Mouse (Mus musculus): ENCODE measurements around the gene Rasal2. TPM values are rescaled to one million over a fixed set of nuclear protein-coding genes. Genes with fewer than 3 reads are reported as not detected.

The Rasal2 gene
- polyA plus RNA-seq, 1 experiment: 1.3 TPM

DNA sequence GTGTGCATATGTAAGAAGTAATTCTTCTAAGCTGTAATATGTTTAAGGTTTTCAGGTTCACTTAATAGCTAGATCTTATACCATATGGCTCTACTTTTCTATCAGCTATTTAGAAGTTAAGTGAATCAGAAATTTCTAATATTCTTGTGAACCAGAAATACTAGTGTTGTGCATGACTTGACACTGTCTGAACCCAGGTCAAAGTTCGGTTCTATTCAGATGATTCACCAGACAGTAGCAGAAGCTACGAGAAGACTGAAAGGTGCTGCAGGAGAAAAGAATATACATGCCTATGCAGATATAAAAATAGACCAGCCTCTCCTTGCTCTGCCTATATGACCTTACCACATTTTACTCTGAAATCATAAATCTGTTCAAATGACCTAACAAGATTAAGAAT, 182.0 kb downstream of the Rasal2 start:
- TF ChIP-seq CTCF (IDR thresholded peaks at IDR 0.05; ENCODE audit: borderline replicate concordance, control insufficient read depth, extremely low read depth, insufficient read depth, low read length, poor library complexity) (no peak), POLR2A (IDR thresholded peaks at IDR 0.05; ENCODE audit: control insufficient read depth, extremely low read depth, insufficient read depth, low read length, poor library complexity) (no peak)
- no peaks in the 10 kb centered on the region for H3K4me1 ChIP-seq (replicated peaks; ENCODE audit: control insufficient read depth, insufficient read depth, low read length)
- no peaks in the 10 kb centered on the region for H3K27me3 ChIP-seq (ENCODE audit: control insufficient read depth, insufficient read depth, low read length)
- H3K36me3 ChIP-seq (ENCODE audit: control insufficient read depth, insufficient read depth, low read length): no peaks in the 10 kb centered on the region
- WGBS: 87% methylated on average over 2 of the region's 2 CpGs
- H3K4me3 ChIP-seq (ENCODE audit: control insufficient read depth, insufficient read depth, low read length): no peak overlapping the region
- DNase-seq: no peak
- H3K27ac ChIP-seq (ENCODE audit: control insufficient read depth, insufficient read depth, low read length): no peak overlapping the region

DNA sequence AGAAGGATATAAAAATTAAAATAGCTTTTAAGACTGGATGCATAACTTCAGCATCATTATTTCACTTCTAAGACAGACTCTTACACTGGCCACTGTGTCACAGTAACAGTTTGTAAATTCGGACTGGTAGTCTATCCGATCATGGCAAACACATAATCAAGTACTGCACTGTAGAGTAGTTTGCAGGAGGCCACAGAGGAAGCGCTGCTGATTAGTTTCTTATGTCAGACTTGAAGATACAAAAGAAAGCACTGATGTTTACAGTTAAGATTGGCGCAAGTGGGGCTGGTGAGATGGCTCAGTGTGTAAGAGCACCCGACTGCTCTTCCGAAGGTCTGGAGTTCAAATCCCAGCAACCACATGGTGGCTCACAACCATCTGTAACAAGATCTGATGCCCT, 187.4 kb downstream of the Rasal2 start:
- H3K36me3 ChIP-seq (ENCODE audit: control insufficient read depth, insufficient read depth, low read length): no peaks in the 10 kb centered on the region
- 96% methylated on average over 6 of the region's 6 CpGs for WGBS
- TF ChIP-seq CTCF (IDR thresholded peaks at IDR 0.05; ENCODE audit: borderline replicate concordance, control insufficient read depth, extremely low read depth, insufficient read depth, low read length, poor library complexity): no peak
- no peak for TF ChIP-seq POLR2A (IDR thresholded peaks at IDR 0.05; ENCODE audit: control insufficient read depth, extremely low read depth, insufficient read depth, low read length, poor library complexity)
- no peak for DNase-seq
- no peak overlapping the region for H3K4me3 ChIP-seq (ENCODE audit: control insufficient read depth, insufficient read depth, low read length)
- H3K27ac ChIP-seq (ENCODE audit: control insufficient read depth, insufficient read depth, low read length): no peak overlapping the region
- no peaks in the 10 kb centered on the region for H3K27me3 ChIP-seq (ENCODE audit: control insufficient read depth, insufficient read depth, low read length)
- no peaks in the 10 kb centered on the region for H3K4me1 ChIP-seq (replicated peaks; ENCODE audit: control insufficient read depth, insufficient read depth, low read length)

DNA sequence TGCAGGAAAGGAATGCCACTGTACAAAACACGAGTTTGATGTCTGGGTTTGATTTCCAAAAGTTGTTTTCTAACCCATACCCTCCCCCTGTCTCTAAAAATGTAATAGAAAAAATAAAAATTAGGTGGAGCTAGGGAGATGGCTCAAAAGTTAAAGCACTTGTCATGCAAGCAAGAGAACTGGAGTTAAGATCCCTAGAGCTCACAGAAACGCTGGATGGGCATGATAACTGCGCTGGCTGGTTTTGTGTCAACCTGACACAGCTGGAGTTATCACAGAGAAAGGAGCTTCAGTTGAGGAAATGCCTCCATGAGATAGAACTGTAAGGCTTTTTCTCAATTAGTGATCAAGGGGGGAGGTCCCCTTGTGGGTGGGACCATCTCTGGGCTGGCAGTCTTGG, 191.5 kb downstream of the Rasal2 start:
- Histone ChIP-seq H3K27ac (ENCODE audit: control insufficient read depth, insufficient read depth, low read length) (no peak overlapping the region), H3K4me1 (replicated peaks; ENCODE audit: control insufficient read depth, insufficient read depth, low read length) (no peaks in the 10 kb centered on the region), H3K36me3 (ENCODE audit: control insufficient read depth, insufficient read depth, low read length) (no peaks in the 10 kb centered on the region), H3K4me3 (ENCODE audit: control insufficient read depth, insufficient read depth, low read length) (no peak overlapping the region), H3K27me3 (ENCODE audit: control insufficient read depth, insufficient read depth, low read length) (no peaks in the 10 kb centered on the region)
- DNase-seq: no peak
- TF ChIP-seq CTCF (IDR thresholded peaks at IDR 0.05; ENCODE audit: borderline replicate concordance, control insufficient read depth, extremely low read depth, insufficient read depth, low read length, poor library complexity) (no peak), POLR2A (IDR thresholded peaks at IDR 0.05; ENCODE audit: control insufficient read depth, extremely low read depth, insufficient read depth, low read length, poor library complexity) (no peak)
- WGBS: 85% methylated on average over 3 of the region's 3 CpGs

DNA sequence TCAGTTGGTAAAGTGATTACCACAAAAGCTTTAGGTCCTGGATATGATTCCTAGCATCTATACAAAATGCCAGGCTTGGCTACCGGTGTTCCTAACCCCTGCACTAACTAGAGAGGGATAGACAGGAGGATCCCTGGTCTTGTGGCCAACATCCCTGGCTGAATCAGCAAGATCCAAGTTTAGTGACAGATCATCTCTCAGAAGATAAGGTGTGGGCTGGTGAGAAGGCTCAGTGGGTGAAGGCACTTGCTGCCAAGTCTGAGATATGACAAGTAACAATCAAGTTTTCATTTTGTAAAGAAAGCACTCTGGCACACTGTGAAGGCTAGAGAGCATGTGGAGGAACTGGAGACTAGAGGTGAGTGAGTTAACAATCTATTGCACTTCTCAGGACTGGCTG, 191.9 kb downstream of the Rasal2 start:
- no peaks in the 10 kb centered on the region for H3K36me3 ChIP-seq (ENCODE audit: control insufficient read depth, insufficient read depth, low read length)
- 98% methylated on average over 1 of the region's 1 CpGs for WGBS
- H3K4me1 ChIP-seq (replicated peaks; ENCODE audit: control insufficient read depth, insufficient read depth, low read length): no peaks in the 10 kb centered on the region
- TF ChIP-seq CTCF (IDR thresholded peaks at IDR 0.05; ENCODE audit: borderline replicate concordance, control insufficient read depth, extremely low read depth, insufficient read depth, low read length, poor library complexity) (no peak), POLR2A (IDR thresholded peaks at IDR 0.05; ENCODE audit: control insufficient read depth, extremely low read depth, insufficient read depth, low read length, poor library complexity) (no peak)
- no peaks in the 10 kb centered on the region for H3K27me3 ChIP-seq (ENCODE audit: control insufficient read depth, insufficient read depth, low read length)
- no peak for DNase-seq
- H3K27ac ChIP-seq (ENCODE audit: control insufficient read depth, insufficient read depth, low read length): no peak overlapping the region
- H3K4me3 ChIP-seq (ENCODE audit: control insufficient read depth, insufficient read depth, low read length): no peak overlapping the region

DNA sequence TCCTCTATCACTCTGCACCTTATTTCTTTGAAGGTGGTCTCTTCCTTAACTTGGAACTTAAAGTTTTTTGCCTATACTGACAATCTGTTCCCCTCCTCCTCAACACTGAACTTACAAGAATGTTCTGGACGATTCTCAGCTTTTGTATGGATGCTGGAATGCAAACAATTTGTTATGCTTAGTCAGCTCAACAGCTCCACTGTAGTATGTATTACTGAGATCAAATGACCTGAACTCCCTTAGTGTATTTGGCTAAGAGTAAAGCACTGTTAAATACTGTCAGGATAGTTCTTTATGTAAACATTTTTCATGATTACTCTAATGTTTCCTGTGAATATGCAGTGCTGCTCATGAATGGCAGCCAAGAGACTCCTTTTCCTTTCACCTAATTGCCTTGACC, 203.6 kb downstream of the Rasal2 start:
- WGBS: 65% methylated on average over 1 of the region's 1 CpGs

DNA sequence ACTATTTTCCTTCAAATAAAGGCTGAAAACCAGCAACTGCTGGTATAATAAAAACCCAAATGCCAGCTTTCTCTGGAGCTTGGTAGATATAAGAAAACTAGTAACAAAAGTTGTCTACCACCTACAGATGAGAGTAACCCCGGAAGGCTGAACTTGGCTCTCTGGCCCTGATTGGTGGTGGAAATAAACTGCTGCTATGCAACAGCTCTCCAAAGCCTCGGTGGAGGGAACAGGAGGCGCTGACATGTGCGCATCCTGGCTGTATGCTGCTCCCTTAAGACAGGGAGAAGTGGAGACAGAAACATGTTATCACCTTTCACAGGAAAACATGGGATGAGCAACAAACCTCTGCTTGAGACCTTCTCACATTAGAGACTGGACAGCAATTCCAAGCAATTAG, 206.7 kb downstream of the Rasal2 start:
- H3K36me3 ChIP-seq (ENCODE audit: control insufficient read depth, insufficient read depth, low read length): no peaks in the 10 kb centered on the region
- DNase-seq: no peak
- TF ChIP-seq CTCF (IDR thresholded peaks at IDR 0.05; ENCODE audit: borderline replicate concordance, control insufficient read depth, extremely low read depth, insufficient read depth, low read length, poor library complexity): no peak
- TF ChIP-seq POLR2A (IDR thresholded peaks at IDR 0.05; ENCODE audit: control insufficient read depth, extremely low read depth, insufficient read depth, low read length, poor library complexity): no peak
- 87% methylated on average over 4 of the region's 4 CpGs for WGBS
- no peak overlapping the region for H3K4me3 ChIP-seq (ENCODE audit: control insufficient read depth, insufficient read depth, low read length)
- no peak overlapping the region for H3K27ac ChIP-seq (ENCODE audit: control insufficient read depth, insufficient read depth, low read length)
- no peaks in the 10 kb centered on the region for H3K27me3 ChIP-seq (ENCODE audit: control insufficient read depth, insufficient read depth, low read length)
- no peaks in the 10 kb centered on the region for H3K4me1 ChIP-seq (replicated peaks; ENCODE audit: control insufficient read depth, insufficient read depth, low read length)

More for the DNA sequence above, 203.6 kb downstream of the Rasal2 start:
- no peak overlapping the region for H3K4me3 ChIP-seq (ENCODE audit: control insufficient read depth, insufficient read depth, low read length)
- H3K4me1 ChIP-seq (replicated peaks; ENCODE audit: control insufficient read depth, insufficient read depth, low read length): no peaks in the 10 kb centered on the region
- H3K27me3 ChIP-seq (ENCODE audit: control insufficient read depth, insufficient read depth, low read length): no peaks in the 10 kb centered on the region
- H3K36me3 ChIP-seq (ENCODE audit: control insufficient read depth, insufficient read depth, low read length): no peaks in the 10 kb centered on the region
- H3K27ac ChIP-seq (ENCODE audit: control insufficient read depth, insufficient read depth, low read length): no peak overlapping the region
- no peak for DNase-seq
- no peak for TF ChIP-seq POLR2A (IDR thresholded peaks at IDR 0.05; ENCODE audit: control insufficient read depth, extremely low read depth, insufficient read depth, low read length, poor library complexity)
- TF ChIP-seq CTCF (IDR thresholded peaks at IDR 0.05; ENCODE audit: borderline replicate concordance, control insufficient read depth, extremely low read depth, insufficient read depth, low read length, poor library complexity): no peak

DNA sequence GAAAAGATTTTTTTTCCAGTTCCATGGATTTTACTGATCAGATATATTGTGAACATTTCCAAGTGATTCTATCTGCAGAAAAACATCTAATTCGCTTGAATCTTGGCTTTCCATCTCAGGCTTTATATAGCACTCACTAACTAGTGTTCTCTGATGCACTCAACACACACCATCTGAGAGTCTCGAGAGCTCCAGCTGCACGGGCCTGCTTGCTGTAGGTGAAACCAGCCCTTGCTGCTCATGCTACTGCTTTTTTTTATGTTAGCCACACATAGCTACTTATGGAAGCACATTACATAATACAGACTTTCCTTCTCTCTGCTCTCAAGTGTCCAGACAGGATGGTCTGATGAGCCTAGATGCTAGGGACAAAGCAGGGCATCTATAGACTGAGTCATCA, 229.4 kb downstream of the Rasal2 start:
- WGBS: 90% methylated on average over 3 of the region's 3 CpGs
- no peaks in the 10 kb centered on the region for H3K4me1 ChIP-seq (replicated peaks; ENCODE audit: control insufficient read depth, insufficient read depth, low read length)
- DNase-seq: no peak
- no peak overlapping the region for H3K4me3 ChIP-seq (ENCODE audit: control insufficient read depth, insufficient read depth, low read length)
- no peaks in the 10 kb centered on the region for H3K27me3 ChIP-seq (ENCODE audit: control insufficient read depth, insufficient read depth, low read length)
- H3K27ac ChIP-seq (ENCODE audit: control insufficient read depth, insufficient read depth, low read length): no peak overlapping the region
- TF ChIP-seq POLR2A (IDR thresholded peaks at IDR 0.05; ENCODE audit: control insufficient read depth, extremely low read depth, insufficient read depth, low read length, poor library complexity): no peak
- no peak for TF ChIP-seq CTCF (IDR thresholded peaks at IDR 0.05; ENCODE audit: borderline replicate concordance, control insufficient read depth, extremely low read depth, insufficient read depth, low read length, poor library complexity)
- no peaks in the 10 kb centered on the region for H3K36me3 ChIP-seq (ENCODE audit: control insufficient read depth, insufficient read depth, low read length)

Measured in thymus, adult 2 months (tissue).